Mouse (Mus musculus) intestine, embryonic 15.5 days (tissue): ENCODE measurements around the gene Fam129c. TPM values are rescaled to one million over a fixed set of nuclear protein-coding genes. Genes with fewer than 3 reads are reported as not detected.

ENCODE experiments used
- ATAC-seq: fragments of 200-750 bp; cut with Nextera tagmentation; 2 replicates; pipeline ENCODE4 v1.8.0; 2017; ENCODE audit warnings: moderate TSS enrichment, moderate library complexity
- H3K27ac ChIP-seq: fragments of 300-500 bp; sonication (generic); 2 replicates; pipeline ENCODE4 v1.5.1; 2015; ENCODE audit warnings: mild to moderate bottlenecking, inconsistent platforms
- H3K27me3 ChIP-seq: fragments of 300-500 bp; sonication (generic); replicated peaks from 2 replicates; pipeline ENCODE4 v1.6.1; 2015; ENCODE audit warnings: inconsistent platforms
- H3K36me3 ChIP-seq: fragments of 300-500 bp; sonication (generic); 2 replicates; pipeline ENCODE4 v1.6.1; 2015; ENCODE audit warnings: inconsistent platforms
- H3K4me1 ChIP-seq: fragments of 300-500 bp; sonication (generic); replicated peaks from 2 replicates; pipeline ENCODE4 v1.6.1; 2015; ENCODE audit warnings: inconsistent platforms
- H3K4me2 ChIP-seq: fragments of 300-500 bp; sonication (generic); replicated peaks from 2 replicates; pipeline ENCODE4 v1.6.1; 2015; ENCODE audit warnings: mild to moderate bottlenecking, inconsistent platforms
- H3K4me3 ChIP-seq: fragments of 300-500 bp; sonication (generic); replicated peaks from 2 replicates; pipeline ENCODE4 v1.5.1; 2015; ENCODE audit warnings: inconsistent platforms
- H3K9ac ChIP-seq: fragments of 300-500 bp; sonication (generic); 2 replicates; pipeline ENCODE4 v1.6.1; 2015; ENCODE audit warnings: inconsistent platforms
- H3K9me3 ChIP-seq: fragments of 300-500 bp; sonication (generic); 2 replicates; pipeline ENCODE4 v1.6.1; 2016; ENCODE audit warnings: inconsistent platforms
- WGBS: fragments of 180-500 bp; shearing (Covaris S2); methylation state at CpG from one replicate; pipeline ENCODE4 v1.1.7; 2015; 5-methylcytosine and 5-hydroxymethylcytosine counted together
- polyA plus RNA-seq: library from polyadenylated mRNA; unstranded; fragments of >200 nt; fragmentation: Nextera tagmentation; extraction: Ambion mirVana; gene quantifications from 2 replicates; pipeline ENCODE4 v1.2.1, GENCODE M21; 2015

Gene Fam129c
- polyA plus RNA-seq, 1 experiment from 2014 or later: 3.6 TPM

- Histone ChIP-seq H3K36me3 (peaks cover 37% of the 10 kb centered on the region), H3K27me3 (peaks cover 8% of the 10 kb centered on the region), H3K4me1 (peaks cover 32% of the 10 kb centered on the region), H3K27ac (no peak overlapping the region), H3K9ac (no peak overlapping the region), H3K9me3 (peaks cover 6% of the 10 kb centered on the region; the same call in 1 of the 2 replicates), H3K4me3 (no peak overlapping the region), H3K4me2 (no peak overlapping the region)
- no peak for ATAC-seq
- 88% methylated on average over 9 of the region's 9 CpGs for WGBS
These were observed 29.3 kb downstream of the Fam129c start for GRCm38 (mm10) chr8:71626753-71627152.

DNA sequence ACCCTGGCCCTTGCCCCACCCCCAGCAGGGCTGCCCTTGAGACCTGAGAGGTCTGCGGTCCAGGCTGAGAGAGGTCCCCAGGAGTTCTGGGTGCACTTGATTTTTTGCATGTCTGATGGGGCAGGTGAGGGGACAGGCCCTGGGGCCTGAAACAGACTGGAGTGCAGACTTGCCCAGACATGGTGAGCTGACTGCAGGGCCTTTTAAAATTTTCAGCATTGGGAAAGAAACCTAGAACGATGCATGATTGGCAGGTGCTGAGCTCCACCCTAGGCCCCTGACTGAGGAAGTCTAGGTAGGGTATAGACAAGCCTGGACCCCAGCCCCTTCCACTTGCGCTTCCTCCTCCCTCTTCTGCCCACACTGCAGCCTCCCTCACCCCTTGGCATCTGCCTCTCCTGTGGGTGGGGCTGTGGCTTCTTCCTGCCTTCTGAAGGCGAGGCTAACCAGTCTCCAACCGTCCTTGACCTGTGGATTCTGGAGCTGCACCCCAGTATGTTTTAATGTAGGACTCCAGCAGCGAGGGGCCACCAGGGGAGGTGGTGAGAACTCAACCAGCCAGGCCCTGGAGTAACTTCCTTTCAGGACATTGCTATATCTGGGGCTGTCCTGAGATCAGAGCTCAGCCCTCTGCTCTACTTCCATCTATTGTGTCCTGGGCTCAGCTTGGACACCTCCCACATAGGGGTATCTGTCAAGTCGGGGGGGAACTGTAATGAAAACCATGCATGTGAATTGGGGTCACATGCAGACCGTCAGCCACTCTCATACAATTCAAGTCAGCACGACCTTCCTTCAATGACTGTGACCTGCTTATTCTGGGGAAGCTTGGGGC is 30.0 kb downstream of the Fam129c start:
- WGBS: 41% methylated on average over 9 of the region's 9 CpGs
- H3K27me3 ChIP-seq: peaks cover 8% of the 10 kb centered on the region

GRCm38 (mm10) chr8:71628396-71629095 is 31.1 kb downstream of the Fam129c start:
- ATAC-seq: peak; percentile 0; the same call in 1 of the 2 replicates
- H3K27ac ChIP-seq: peak overlapping the region; percentile 56
- 5% methylated on average over 16 of the region's 16 CpGs for WGBS
- H3K9me3 ChIP-seq: no peaks in the 10 kb centered on the region
- peaks cover 8% of the 10 kb centered on the region for H3K27me3 ChIP-seq
- peak overlapping the region; percentile 93 for H3K4me2 ChIP-seq
- peaks cover 19% of the 10 kb centered on the region for H3K36me3 ChIP-seq
- H3K4me3 ChIP-seq: peak overlapping the region; percentile 56
- H3K9ac ChIP-seq: peak overlapping the region; percentile 60
- H3K4me1 ChIP-seq: peaks cover 35% of the 10 kb centered on the region

More for the DNA sequence above, 30.0 kb downstream of the Fam129c start:
- Histone ChIP-seq H3K4me2 (no peak overlapping the region), H3K27ac (peak overlapping the region; percentile 19; the same call in 1 of the 2 replicates), H3K4me3 (no peak overlapping the region), H3K4me1 (peaks cover 32% of the 10 kb centered on the region), H3K36me3 (peaks cover 29% of the 10 kb centered on the region), H3K9me3 (peaks cover 6% of the 10 kb centered on the region; the same call in 1 of the 2 replicates), H3K9ac (no peak overlapping the region)
- no peak for ATAC-seq

DNA sequence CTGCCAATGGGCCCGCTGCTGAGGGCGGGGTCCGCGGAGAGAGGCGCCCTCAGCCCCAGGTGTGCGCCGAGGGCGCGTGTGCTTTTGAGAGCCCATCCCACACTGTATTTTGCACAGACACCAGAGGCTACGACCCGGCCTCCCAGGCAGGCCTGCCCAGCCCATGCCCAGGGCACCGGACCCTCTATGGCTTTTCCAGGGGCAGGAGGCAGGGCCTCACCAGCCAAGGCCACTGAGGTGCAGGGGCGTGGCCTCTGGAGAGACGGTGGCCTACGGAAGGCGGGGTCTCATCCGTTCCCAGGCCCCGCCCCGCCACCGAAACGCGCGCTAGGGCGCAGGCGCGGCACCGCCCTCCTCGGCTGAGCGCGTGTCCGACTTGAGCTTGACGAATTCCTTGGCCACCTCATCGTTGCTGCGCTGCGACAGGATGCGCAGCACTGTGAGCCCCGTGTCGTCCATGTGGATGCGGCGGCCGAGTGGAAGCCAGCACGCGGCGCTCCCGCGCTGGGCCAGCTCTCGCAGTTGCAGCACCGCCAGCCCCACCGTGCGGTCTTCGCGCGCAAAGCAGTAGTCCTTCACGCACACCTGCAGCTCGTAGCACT is 31.7 kb downstream of the Fam129c start:
- no peaks in the 10 kb centered on the region for H3K9me3 ChIP-seq
- H3K9ac ChIP-seq: peak overlapping the region; percentile 60
- peaks cover 12% of the 10 kb centered on the region; the same call in 1 of the 2 replicates for H3K36me3 ChIP-seq
- peak overlapping the region; percentile 56 for H3K27ac ChIP-seq
- peaks cover 41% of the 10 kb centered on the region for H3K4me1 ChIP-seq
- peak; percentile 87 for ATAC-seq
- peaks cover 8% of the 10 kb centered on the region for H3K27me3 ChIP-seq
- H3K4me3 ChIP-seq: peak overlapping the region; percentile 56
- peak overlapping the region; percentile 93 for H3K4me2 ChIP-seq
- under 1% methylated on average over 55 of the region's 55 CpGs for WGBS

GRCm38 (mm10) chr8:71629781-71630212 is 32.3 kb downstream of the Fam129c start:
- Histone ChIP-seq H3K4me1 (peaks cover 47% of the 10 kb centered on the region), H3K27ac (peak overlapping the region; percentile 38; the same call in 1 of the 2 replicates), H3K9me3 (no peaks in the 10 kb centered on the region), H3K36me3 (peaks cover 8% of the 10 kb centered on the region; the same call in 1 of the 2 replicates), H3K27me3 (peaks cover 8% of the 10 kb centered on the region), H3K4me3 (peak overlapping the region; percentile 56), H3K9ac (peak overlapping the region; percentile 45), H3K4me2 (peak overlapping the region; percentile 93)
- 3% methylated on average over 25 of the region's 25 CpGs for WGBS
- peak; percentile 44 for ATAC-seq

DNA sequence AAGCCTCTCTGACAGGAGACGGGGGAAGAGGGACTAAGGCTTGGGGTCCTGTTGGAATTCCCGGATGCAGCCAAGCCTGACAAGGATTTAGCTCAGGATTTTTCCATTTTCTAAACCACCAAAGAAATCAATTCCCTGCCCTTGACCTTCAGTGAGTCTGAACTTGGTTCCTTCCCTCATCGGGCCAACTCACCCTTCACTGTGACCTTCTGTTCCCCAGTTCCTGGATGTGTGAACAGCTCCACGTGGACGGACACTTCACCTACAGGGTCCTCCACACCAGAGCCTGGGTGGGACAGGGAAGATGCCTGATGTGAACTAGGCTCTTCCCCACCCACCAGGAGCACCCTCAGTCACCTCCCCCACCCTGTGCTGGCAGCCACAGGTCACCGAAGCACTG is 33.3 kb downstream of the Fam129c start:
- Histone ChIP-seq H3K27me3 (peaks cover 8% of the 10 kb centered on the region), H3K9ac (no peak overlapping the region)
- WGBS: 85% methylated on average over 6 of the region's 6 CpGs

DNA sequence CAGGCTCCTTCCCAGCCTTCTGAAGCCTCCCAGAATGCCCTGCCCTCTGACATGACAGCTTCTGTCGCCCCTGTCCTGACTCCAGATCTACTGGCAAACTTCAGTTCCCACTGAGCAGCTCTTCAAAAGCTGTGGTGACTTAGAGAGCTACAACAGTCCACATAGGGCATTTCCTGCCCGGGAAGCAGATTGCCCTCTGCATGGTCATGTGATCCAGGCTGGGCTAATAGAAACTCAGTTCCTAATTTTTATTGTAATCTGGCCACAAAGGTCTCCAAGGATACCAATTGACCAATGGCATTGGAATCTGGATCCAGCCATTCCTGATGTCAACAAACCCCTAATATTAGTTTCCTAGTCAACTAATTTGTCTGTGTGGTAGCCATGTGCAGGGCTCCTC is 34.4 kb downstream of the Fam129c start:
- H3K27me3 ChIP-seq: peaks cover 8% of the 10 kb centered on the region
- no peak overlapping the region for H3K4me3 ChIP-seq
- 59% methylated on average over 2 of the region's 2 CpGs for WGBS
- H3K9ac ChIP-seq: no peak overlapping the region
- H3K36me3 ChIP-seq: no peaks in the 10 kb centered on the region
- no peak for ATAC-seq
- H3K9me3 ChIP-seq: no peaks in the 10 kb centered on the region
- no peak overlapping the region for H3K27ac ChIP-seq
- H3K4me1 ChIP-seq: peaks cover 47% of the 10 kb centered on the region
- no peak overlapping the region for H3K4me2 ChIP-seq

More for the DNA sequence above, 33.3 kb downstream of the Fam129c start:
- Histone ChIP-seq H3K4me3 (no peak overlapping the region), H3K36me3 (0 out of 2 replicates have a peak, but pooled peaks cover under 1% of the 10 kb centered on the region), H3K27ac (no peak overlapping the region), H3K4me1 (peaks cover 47% of the 10 kb centered on the region), H3K9me3 (no peaks in the 10 kb centered on the region), H3K4me2 (no peak overlapping the region)
- no peak for ATAC-seq

- H3K9ac ChIP-seq: no peak overlapping the region
- H3K4me2 ChIP-seq: peak overlapping the region; percentile 55
- WGBS: 10% methylated on average over 18 of the region's 22 CpGs
These were observed 35.7 kb downstream of the Fam129c start for GRCm38 (mm10) chr8:71633164-71633563.

GRCm38 (mm10) chr8:71633981-71634667 is 36.7 kb downstream of the Fam129c start:
- H3K4me3 ChIP-seq: peak overlapping the region; percentile 18
- H3K4me2 ChIP-seq: peak overlapping the region; percentile 55

More at GRCm38 (mm10) chr8:71633164-71633563, 35.7 kb downstream of the Fam129c start:
- H3K4me1 ChIP-seq: peaks cover 36% of the 10 kb centered on the region
- no peak overlapping the region for H3K4me3 ChIP-seq
- ATAC-seq: no peak
- H3K9me3 ChIP-seq: no peaks in the 10 kb centered on the region
- H3K36me3 ChIP-seq: no peaks in the 10 kb centered on the region
- H3K27ac ChIP-seq: no peak overlapping the region
- H3K27me3 ChIP-seq: peaks cover 8% of the 10 kb centered on the region

GRCm38 (mm10) chr8:71637149-71638095 is 40.0 kb downstream of the Fam129c start:
- 68% methylated on average over 8 of the region's 8 CpGs for WGBS
- Histone ChIP-seq H3K27ac (no peak overlapping the region), H3K4me2 (no peak overlapping the region), H3K9ac (no peak overlapping the region), H3K27me3 (no peaks in the 10 kb centered on the region; the same call in 1 of the 2 replicates), H3K36me3 (no peaks in the 10 kb centered on the region), H3K4me3 (no peak overlapping the region), H3K4me1 (peaks cover 15% of the 10 kb centered on the region; the same call in 1 of the 2 replicates), H3K9me3 (no peaks in the 10 kb centered on the region)
- ATAC-seq: no peak

More at GRCm38 (mm10) chr8:71633981-71634667, 36.7 kb downstream of the Fam129c start:
- no peak overlapping the region for H3K9ac ChIP-seq
- peaks cover 27% of the 10 kb centered on the region for H3K4me1 ChIP-seq
- no peak overlapping the region for H3K27ac ChIP-seq
- H3K9me3 ChIP-seq: no peaks in the 10 kb centered on the region
- 2% methylated on average over 26 of the region's 26 CpGs for WGBS
- ATAC-seq: peak; percentile 65
- H3K36me3 ChIP-seq: no peaks in the 10 kb centered on the region
- peaks cover 8% of the 10 kb centered on the region for H3K27me3 ChIP-seq
